Mouse (Mus musculus): Measurements from ENCODE around the gene Spata31.

Gene Spata31

DNA sequence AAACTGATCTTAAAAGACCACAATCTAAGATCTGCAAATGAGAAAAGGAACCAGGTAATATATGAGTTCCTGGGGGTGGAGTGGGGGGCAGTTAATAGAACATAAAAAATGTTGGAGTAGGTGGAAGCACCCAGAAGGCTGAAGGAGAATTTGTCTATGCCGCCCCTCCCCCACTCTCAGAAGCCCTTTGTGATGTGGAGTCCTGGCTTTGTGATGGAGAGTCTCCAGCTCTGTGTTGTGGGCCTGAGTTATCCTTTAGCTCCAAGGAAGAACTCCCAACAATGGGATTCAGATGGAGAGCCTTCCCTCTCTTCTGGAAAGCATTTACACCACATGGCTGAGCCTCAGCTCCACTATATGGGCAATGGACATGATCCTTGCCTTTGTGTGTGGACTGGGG, at the start of gene Spata31:
Gene Spata31, plus strand, starts transcription at position 216 of the 400 bp plus-strand sequence.
- DNase-seq (ENCODE audit: low spot score in 2 of 2), result no peak

GRCm38 (mm10) chr13:64903132-64903531, 14.1 kb upstream of the Spata31 start:
- DNase-seq (ENCODE audit: low spot score in 2 of 2), result no peak

DNA sequence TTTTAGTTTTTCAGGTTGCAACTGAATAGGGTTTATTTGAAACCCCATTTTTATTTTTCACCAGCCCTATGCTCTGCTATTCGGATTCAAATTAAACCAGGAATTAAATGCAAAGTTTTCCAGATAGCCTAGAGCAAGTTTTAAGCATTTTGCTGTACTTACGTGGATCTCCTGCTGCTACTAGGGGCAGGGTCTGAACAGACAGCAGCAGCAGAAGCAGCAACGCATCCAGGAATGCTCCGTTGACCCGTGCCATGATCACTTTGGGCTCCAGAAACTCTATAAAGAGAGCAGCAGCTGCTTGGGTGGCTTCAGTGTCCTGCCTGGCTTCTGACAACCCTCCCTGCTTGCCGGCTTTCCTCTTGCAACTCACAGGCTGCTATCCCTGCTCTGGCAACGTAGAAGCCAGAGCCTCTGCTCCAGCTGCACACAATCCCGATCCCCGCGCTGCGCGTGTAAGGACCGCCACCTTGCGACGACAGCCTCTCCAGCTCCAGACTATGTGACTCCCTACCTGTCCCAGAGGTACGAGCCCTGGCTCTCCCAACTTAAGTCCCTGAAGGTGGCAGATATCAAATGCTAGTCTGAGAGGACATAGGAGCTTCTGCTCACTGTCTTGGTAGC, 13.5 kb upstream of the Spata31 start, which contains the start of gene Cntnap3:
Gene Cntnap3, minus strand, starts transcription at position 371 of the 624 bp plus-strand sequence.
- DNase-seq (ENCODE audit: low spot score in 2 of 2), result peak in 1 of 2 experiments; percentile 31

Data from urinary bladder, postnatal 4 days (tissue).